Mouse (Mus musculus): ENCODE data around the gene Bola1.

DNA sequence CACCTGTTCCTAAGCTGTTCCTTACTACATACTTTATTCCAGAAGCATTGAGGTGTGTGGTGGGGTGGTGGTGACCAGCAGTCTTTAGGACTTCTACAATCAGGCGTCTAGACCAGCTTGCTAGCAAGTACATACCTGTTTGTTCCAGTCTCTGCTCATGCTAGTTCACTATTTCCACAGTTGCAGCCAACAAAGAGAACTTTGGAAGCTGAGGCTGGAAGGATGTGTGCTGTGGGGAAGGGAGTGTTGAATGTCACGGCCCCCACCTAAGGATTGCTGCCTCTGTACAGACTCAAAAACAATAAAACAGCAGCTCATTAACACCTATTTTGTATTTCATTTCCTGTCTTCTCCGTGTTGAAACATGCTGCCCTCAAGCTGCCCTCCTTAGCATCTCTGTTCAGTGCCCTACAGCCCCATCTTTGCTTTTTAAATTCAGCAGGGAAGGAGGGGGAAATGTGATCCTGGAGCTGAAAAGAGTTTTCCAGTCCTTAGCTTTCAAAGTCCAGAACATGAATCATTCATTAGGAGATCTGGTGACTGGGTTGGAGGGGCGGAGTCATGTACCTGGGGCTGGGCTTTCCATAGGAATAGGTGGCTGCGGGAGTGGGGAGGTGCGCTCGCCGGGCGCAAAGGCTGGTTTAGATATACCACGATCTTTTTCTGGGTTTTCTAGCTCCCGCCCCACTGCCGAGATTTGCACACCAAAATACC is 58.5 kb downstream of the Bola1 start:
- TF ChIP-seq CTCF (IDR thresholded peaks at IDR 0.05; ENCODE audit: borderline replicate concordance, control insufficient read depth, extremely low read depth, insufficient read depth, low read length, poor library complexity) (no peak), POLR2A (IDR thresholded peaks at IDR 0.05; ENCODE audit: control insufficient read depth, extremely low read depth, insufficient read depth, low read length, poor library complexity) (no peak)
